Mouse (Mus musculus) lung, embryonic 14.5 days (tissue): ENCODE data around the gene Asb5. TPM values are rescaled to one million over a fixed set of nuclear protein-coding genes. Genes with fewer than 3 reads are reported as not detected.

Experiments used
- ATAC-seq: fragments of 200-750 bp; cut with Nextera tagmentation; 2 replicates; pipeline ENCODE4 v1.8.0; 2017; ENCODE audit warnings: mild to moderate bottlenecking, moderate TSS enrichment, moderate library complexity; ENCODE audit not compliant: insufficient read depth
- DNase-seq: peaks from one replicate; pipeline ENCODE4 v3.0.0-alpha.2; 2015
- H3K27ac ChIP-seq: fragments of 300-500 bp; sonication (generic); 2 replicates; pipeline ENCODE4 v1.5.1; 2014; ENCODE audit warnings: low read depth, mild to moderate bottlenecking, moderate library complexity
- H3K27me3 ChIP-seq: fragments of 300-500 bp; sonication (generic); 2 replicates; pipeline ENCODE4 v1.6.1; 2014; ENCODE audit warnings: low read length, control low read depth; ENCODE audit not compliant: insufficient read depth
- H3K36me3 ChIP-seq: fragments of 300-500 bp; sonication (generic); 2 replicates; pipeline ENCODE4 v1.6.1; 2014; ENCODE audit warnings: control low read depth; ENCODE audit not compliant: insufficient read depth
- H3K4me1 ChIP-seq: fragments of 300-500 bp; sonication (generic); 2 replicates; pipeline ENCODE4 v1.6.1; 2014; ENCODE audit warnings: antibody characterized with exemption, control low read depth; ENCODE audit not compliant: insufficient read depth
- H3K4me2 ChIP-seq: fragments of 300-500 bp; sonication (generic); 2 replicates; pipeline ENCODE4 v1.6.1; 2014; ENCODE audit warnings: mild to moderate bottlenecking
- H3K4me3 ChIP-seq: fragments of 300-500 bp; sonication (generic); 2 replicates; pipeline ENCODE4 v1.5.1; 2014; ENCODE audit warnings: low read depth, low read length
- H3K9ac ChIP-seq: fragments of 300-500 bp; sonication (generic); 2 replicates; pipeline ENCODE4 v1.6.1; 2014
- H3K9me3 ChIP-seq: fragments of 300-500 bp; sonication (generic); 2 replicates; pipeline ENCODE4 v1.6.1; 2016; ENCODE audit warnings: low read depth, low read length, control low read depth
- CTCF ChIP-seq: IDR thresholded peaks from 2 replicates; pipeline ENCODE4 v1.5.1; 2016; ENCODE audit warnings: antibody characterized with exemption, low read depth
- WGBS: fragments of 180-500 bp; shearing (Covaris S2); extraction: QIAGEN DNeasy Blood & Tissue Kit; methylation state at CpG from one replicate; pipeline ENCODE4 v1.1.7; 2014; 5-methylcytosine and 5-hydroxymethylcytosine counted together
- polyA plus RNA-seq: library from polyadenylated mRNA; unstranded; fragments of >200 nt; fragmentation: Nextera tagmentation; extraction: Ambion mirVana; gene quantifications from 2 replicates; pipeline ENCODE4 v1.2.1, GENCODE M21; 2014

Asb5 gene
- polyA plus RNA-seq, 1 experiment from 2014 or later: 7.7 TPM

DNA sequence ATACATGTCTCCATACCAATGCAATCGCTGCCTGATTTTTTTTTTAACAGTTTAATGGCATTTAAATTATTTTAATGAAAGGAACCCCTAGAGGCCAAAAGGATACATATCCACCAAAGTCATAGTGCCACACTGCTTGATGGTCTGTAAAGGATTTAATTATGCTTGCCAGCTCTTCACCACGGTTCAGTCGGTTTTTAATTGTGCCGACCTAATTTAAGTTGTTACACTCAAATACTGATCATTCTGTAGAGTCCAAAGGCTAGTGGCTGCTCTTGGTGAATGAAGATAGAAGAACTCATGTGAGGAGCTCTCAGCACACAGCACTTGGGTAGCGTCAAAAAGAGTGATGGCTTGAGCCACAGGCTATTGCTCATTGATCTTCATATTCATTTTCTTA lies 5.8 kb downstream of the Asb5 start:
- 87% methylated on average over 5 of the region's 5 CpGs for WGBS
- TF ChIP-seq CTCF: no peak
- ATAC-seq (no peak), DNase-seq (no peak)
- Histone ChIP-seq H3K4me1 (no peaks in the 10 kb centered on the region), H3K36me3 (no peaks in the 10 kb centered on the region), H3K9ac (no peak overlapping the region), H3K4me3 (no peak overlapping the region), H3K27ac (no peak overlapping the region), H3K9me3 (no peaks in the 10 kb centered on the region), H3K4me2 (no peak overlapping the region), H3K27me3 (no peaks in the 10 kb centered on the region)

DNA sequence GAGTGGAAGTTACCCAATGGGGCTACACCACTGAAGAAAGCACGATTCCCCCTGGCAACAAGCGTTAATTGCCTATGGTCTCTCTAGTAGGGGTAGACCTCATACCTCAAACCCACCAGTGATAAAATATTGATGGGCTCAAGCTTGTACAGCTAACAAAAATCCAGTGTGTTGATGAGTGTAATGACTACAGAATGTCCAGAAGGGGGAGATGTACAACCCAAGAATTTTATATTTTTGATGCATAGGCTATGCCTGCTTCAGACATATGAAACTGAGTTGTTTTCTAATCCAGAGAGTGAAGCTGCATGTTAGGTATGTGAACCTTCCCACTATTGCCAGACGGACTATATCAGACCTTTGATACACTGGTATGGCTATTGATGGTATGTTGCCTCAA lies 7.9 kb downstream of the Asb5 start:
- Histone ChIP-seq H3K4me2 (no peak overlapping the region), H3K9me3 (no peaks in the 10 kb centered on the region), H3K27me3 (no peaks in the 10 kb centered on the region), H3K27ac (no peak overlapping the region), H3K36me3 (no peaks in the 10 kb centered on the region), H3K4me1 (no peaks in the 10 kb centered on the region), H3K4me3 (no peak overlapping the region), H3K9ac (no peak overlapping the region)
- peak; percentile 52 for TF ChIP-seq CTCF
- ATAC-seq: no peak
- 88% methylated on average over 3 of the region's 3 CpGs for WGBS
- DNase-seq: peak; percentile 44

DNA sequence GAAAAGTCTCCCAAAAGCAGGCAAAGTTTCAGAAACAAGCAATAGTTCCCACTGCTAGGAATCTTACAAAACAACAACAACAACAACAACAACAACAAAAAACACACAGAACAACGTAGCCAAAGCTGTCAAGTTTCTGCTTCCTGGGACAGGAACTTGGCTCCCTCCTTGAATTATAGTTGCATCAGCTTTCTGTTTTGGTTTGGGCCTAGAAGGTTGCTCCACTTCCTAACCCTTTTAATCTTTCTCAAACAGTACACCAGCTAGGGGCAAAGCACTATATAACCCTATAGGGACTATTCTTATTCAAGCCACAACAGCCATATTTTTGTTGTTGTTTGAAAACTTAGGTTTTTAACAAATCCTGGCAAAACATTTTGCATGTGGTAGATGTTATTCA lies 12.0 kb downstream of the Asb5 start:
- no peak for TF ChIP-seq CTCF
- no peak for ATAC-seq

DNA sequence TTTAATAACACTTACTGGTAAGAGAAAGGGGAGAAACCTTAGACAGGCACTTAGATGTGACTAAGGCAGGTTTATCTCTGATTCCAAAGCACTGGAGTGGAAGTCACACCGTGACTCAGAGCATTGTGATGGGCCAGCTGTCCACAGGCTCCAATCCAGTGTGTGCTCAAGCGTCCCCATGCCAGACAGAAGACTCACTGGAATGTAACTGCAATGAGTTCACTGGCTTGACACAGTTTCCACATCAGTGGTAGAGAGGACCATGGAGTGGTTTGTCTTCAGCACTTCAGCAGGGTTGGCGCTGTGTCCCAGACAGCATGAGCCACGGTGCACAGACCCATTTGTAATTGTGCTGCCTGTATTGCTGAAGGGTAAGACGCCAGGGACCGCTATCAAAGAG lies 19.0 kb downstream of the Asb5 start:
- Histone ChIP-seq H3K4me3 (no peak overlapping the region), H3K27ac (no peak overlapping the region), H3K36me3 (no peaks in the 10 kb centered on the region), H3K9me3 (no peaks in the 10 kb centered on the region), H3K4me1 (no peaks in the 10 kb centered on the region), H3K27me3 (no peaks in the 10 kb centered on the region), H3K4me2 (no peak overlapping the region), H3K9ac (no peak overlapping the region)
- TF ChIP-seq CTCF: no peak
- no peak for DNase-seq
- no peak for ATAC-seq
- 72% methylated on average over 6 of the region's 6 CpGs for WGBS

More for the DNA sequence above, 12.0 kb downstream of the Asb5 start:
- no peak for DNase-seq
- no peak overlapping the region for H3K4me3 ChIP-seq
- H3K27ac ChIP-seq: no peak overlapping the region
- H3K4me2 ChIP-seq: no peak overlapping the region
- H3K9me3 ChIP-seq: no peaks in the 10 kb centered on the region
- 78% methylated on average over 1 of the region's 1 CpGs for WGBS
- no peaks in the 10 kb centered on the region for H3K36me3 ChIP-seq
- H3K9ac ChIP-seq: no peak overlapping the region
- no peaks in the 10 kb centered on the region for H3K4me1 ChIP-seq
- no peaks in the 10 kb centered on the region for H3K27me3 ChIP-seq

DNA sequence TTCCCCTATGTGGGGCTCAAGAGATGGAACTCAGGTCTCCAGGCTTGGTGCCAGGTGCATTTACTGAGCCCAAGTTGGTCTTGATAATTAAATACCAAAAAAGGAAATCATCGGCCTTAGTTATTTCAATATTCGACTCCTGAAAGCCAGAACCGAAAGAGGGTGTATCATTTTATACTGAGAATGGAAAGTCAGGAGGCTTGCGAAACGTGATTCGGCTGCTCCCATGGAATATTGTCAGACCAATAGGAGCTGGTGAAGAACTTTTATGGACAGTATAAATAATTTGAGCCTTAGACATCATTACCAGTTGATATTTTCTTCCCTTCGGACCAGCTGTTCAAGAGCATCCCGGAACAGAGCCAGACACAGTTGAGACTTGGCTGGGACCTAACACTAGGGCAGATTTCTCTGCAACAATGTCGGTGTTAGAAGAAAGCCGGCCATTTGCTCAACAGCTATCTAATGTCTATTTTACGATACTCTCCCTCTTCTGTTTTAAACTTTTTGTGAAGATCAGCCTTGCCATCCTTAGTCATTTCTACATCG lies 20.7 kb downstream of the Asb5 start:
- no peaks in the 10 kb centered on the region for H3K9me3 ChIP-seq
- no peak overlapping the region for H3K9ac ChIP-seq
- H3K4me2 ChIP-seq: no peak overlapping the region
- H3K36me3 ChIP-seq: no peaks in the 10 kb centered on the region
- no peaks in the 10 kb centered on the region for H3K4me1 ChIP-seq
- 92% methylated on average over 12 of the region's 12 CpGs for WGBS
- no peak for ATAC-seq
- H3K27me3 ChIP-seq: no peaks in the 10 kb centered on the region
- no peak for DNase-seq
- no peak for TF ChIP-seq CTCF
- H3K27ac ChIP-seq: no peak overlapping the region
- no peak overlapping the region for H3K4me3 ChIP-seq

DNA sequence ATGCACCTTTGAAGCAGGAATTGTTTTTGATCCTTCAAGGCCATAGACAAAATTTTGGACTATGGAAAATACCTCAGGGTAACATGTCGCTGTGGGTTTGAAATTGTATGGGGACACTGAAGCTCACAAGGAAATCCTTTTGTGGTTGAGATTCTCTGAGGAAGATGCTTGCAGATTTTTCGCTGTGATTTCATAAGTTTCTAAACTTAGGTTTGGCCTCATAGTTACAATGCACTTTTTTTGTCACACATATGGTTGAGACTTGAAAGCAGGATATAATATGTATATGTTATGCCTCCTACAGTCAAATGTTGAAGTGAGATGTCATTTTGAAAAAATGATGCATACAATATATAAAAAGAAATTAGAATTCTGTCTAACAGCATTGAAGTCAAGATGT lies 25.5 kb downstream of the Asb5 start:
- Histone ChIP-seq H3K4me3 (no peak overlapping the region), H3K4me2 (no peak overlapping the region), H3K4me1 (no peaks in the 10 kb centered on the region), H3K9ac (no peak overlapping the region), H3K27me3 (no peaks in the 10 kb centered on the region), H3K27ac (no peak overlapping the region), H3K36me3 (no peaks in the 10 kb centered on the region), H3K9me3 (no peaks in the 10 kb centered on the region)
- DNase-seq: no peak
- no peak for ATAC-seq
- WGBS: 78% methylated on average over 2 of the region's 2 CpGs
- TF ChIP-seq CTCF: no peak

DNA sequence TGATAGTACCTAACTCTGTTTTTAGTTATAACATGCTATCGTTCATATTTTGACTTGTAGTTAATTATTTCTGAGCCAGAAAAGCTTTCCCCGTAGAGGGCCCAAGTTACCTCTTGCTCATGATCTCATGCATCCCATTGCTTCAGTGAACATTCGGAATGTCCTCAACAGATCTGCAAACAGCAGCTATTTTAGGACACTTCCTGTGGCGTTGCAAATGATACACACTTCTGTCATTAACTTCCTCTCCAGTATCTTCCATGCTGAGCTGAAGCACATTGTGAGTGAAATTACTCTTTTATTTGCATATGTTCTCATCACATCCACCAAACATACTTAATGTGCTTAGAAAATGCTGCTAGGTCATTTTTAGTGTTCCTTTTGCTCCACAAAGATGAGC lies 32.8 kb downstream of the Asb5 start:
- TF ChIP-seq CTCF: no peak
- no peak overlapping the region for H3K4me2 ChIP-seq
- WGBS: 49% methylated on average over 4 of the region's 4 CpGs
- no peaks in the 10 kb centered on the region for H3K27me3 ChIP-seq
- no peak overlapping the region for H3K27ac ChIP-seq
- H3K9me3 ChIP-seq: no peaks in the 10 kb centered on the region
- no peak overlapping the region for H3K9ac ChIP-seq
- H3K4me3 ChIP-seq: no peak overlapping the region
- DNase-seq (peak; percentile 39), ATAC-seq (no peak)
- no peaks in the 10 kb centered on the region for H3K4me1 ChIP-seq
- no peaks in the 10 kb centered on the region for H3K36me3 ChIP-seq

DNA sequence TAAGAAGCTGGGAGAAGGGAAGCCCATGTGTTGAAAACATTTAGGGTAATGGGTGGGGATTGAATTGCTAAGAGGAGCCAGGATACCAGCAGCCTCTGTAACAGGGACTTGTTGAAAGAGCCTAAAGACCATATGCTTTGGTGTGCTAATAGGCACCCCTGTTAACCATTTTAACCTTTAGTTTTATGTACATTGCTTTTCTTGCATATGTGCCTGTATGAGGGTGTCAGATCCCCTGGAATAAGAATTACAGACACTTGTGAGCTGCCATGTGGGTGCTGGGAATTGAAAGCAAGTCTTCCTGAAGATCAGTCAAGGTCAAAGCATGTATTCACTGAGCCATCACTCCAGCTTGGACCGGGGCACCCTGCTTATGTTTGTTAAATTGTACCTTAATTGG lies 35.8 kb downstream of the Asb5 start:
- Histone ChIP-seq H3K4me3 (no peak overlapping the region), H3K4me1 (no peaks in the 10 kb centered on the region), H3K27ac (no peak overlapping the region), H3K4me2 (no peak overlapping the region), H3K9me3 (no peaks in the 10 kb centered on the region), H3K36me3 (no peaks in the 10 kb centered on the region), H3K9ac (no peak overlapping the region), H3K27me3 (no peaks in the 10 kb centered on the region)
- TF ChIP-seq CTCF: no peak
- ATAC-seq (no peak), DNase-seq (no peak)
- 63% methylated on average over 1 of the region's 1 CpGs for WGBS
